Mouse (Mus musculus) small intestine, adult 2 months (tissue): ENCODE data around the gene Mrgprf.

Experiments used
- CTCF ChIP-seq: fragments of 200-500 bp; IDR thresholded peaks from 2 replicates; pipeline ENCODE4 v1.5.1; 2012; ENCODE audit warnings: low read depth, mild to moderate bottlenecking, control low read depth, inconsistent platforms, low read length, moderate library complexity, mixed read lengths; ENCODE audit not compliant: insufficient replicate concordance, insufficient read length; ENCODE audit errors: extremely low read depth
- POLR2A ChIP-seq: fragments of 200-500 bp; IDR thresholded peaks from 2 replicates; pipeline ENCODE4 v1.6.1; 2012; ENCODE audit warnings: low read depth, mild to moderate bottlenecking, control low read depth, inconsistent platforms, low read length, moderate library complexity

DNA sequence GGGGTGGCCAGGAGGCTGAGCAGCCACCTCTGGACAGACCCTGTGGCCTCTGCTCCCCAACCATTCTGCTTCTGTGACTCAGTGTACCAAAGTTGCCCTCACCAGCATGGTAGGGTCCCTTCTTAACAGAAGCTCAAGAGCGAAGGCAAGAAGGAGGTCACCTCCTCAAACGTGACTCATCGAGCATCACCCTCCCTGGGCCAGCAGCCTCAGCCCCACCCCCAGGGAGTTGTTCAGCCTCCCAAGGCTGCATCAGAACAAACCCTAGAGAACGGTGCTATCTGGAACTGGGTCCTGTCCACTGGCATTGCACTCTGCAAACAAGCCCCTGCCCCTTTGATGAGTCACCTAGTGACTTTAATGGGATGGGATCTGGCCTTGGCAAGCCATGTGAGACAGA lies 8.2 kb downstream of the Mrgprf start:
- TF ChIP-seq CTCF (no peak), POLR2A (no peak)
